Mouse (Mus musculus) fibroblast of lung, adult 2 months (primary cell): ENCODE results near the gene Anxa5.

Experiments
- DNase-seq: peaks from one replicate; pipeline ENCODE4 v3.0.0-alpha.2; 2011; ENCODE audit warnings: low read depth

The Anxa5 gene

DNA sequence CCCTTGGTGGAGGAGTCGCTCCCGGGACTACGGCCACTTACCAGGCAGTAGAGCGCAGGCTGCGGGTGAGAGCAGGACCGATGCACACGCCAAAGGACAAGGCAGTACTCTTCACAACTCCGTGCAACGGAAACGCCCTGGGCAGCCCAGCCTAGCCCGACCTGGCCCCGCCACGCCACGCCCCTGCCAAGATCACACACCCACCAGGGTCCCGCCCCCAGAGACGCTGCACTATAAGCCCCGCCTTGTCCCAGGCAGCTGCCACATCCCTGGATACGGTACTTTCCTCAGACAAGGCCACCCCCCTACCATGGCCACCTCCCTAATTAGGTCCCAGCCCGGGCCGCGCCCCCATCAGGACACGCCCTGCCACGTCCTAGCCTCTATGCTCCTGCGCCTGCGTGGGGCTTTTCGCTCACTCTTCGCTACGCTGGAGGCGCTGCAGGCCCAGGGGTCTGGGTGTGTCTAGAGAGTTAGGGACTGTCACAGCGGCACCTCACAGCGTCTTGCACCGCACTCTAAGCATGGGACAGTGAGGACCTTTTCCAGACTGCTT, at the start of gene Anxa5, which contains the start of gene 1810062G17Rik:
Anxa5 (minus strand) TSS at position 363 of the 556 bp plus-strand sequence.
1810062G17Rik (plus strand) TSS at position 406 of the 556 bp plus-strand sequence.
- DNase-seq: peak; percentile 96

DNA sequence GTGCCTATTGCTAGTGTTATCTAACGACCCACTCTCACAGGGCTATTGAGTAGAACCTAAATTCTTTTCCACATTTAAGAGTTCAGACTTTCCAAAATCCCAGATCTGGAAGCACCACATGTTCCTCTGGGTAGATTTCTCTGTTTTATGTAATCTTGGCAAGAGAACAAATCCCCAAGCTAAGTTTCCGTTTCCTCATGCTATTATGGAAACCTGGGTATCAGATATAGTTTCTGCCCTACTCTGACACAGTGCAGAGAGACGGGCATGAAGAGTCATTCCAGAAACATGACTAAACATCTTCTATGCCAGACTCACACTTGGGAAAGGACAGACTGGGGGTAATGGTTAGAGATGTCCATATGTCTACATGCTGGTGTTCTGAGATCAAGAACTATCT, 48.8 kb upstream of the Anxa5 start:
- DNase-seq: no peak

DNA sequence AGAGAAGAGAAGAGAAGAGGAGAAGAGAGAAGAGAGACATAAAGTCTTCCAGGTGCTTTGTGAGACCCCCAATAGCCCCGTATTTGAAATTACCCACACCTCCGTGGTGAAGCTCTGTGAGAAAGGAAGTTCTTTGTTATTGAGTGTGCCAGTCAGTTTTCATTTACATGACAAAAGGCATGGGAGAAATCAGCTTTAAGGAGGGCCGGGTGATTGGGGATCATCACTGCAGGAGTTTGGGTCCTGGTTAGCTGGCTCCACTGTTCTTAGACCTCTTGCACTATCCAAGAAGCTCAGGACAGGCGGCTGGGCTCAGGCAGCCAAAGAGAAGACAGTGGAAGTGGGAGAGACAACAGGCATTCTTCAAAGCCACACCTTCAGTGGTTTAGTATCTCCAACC, 46.4 kb upstream of the Anxa5 start:
- DNase-seq: no peak

DNA sequence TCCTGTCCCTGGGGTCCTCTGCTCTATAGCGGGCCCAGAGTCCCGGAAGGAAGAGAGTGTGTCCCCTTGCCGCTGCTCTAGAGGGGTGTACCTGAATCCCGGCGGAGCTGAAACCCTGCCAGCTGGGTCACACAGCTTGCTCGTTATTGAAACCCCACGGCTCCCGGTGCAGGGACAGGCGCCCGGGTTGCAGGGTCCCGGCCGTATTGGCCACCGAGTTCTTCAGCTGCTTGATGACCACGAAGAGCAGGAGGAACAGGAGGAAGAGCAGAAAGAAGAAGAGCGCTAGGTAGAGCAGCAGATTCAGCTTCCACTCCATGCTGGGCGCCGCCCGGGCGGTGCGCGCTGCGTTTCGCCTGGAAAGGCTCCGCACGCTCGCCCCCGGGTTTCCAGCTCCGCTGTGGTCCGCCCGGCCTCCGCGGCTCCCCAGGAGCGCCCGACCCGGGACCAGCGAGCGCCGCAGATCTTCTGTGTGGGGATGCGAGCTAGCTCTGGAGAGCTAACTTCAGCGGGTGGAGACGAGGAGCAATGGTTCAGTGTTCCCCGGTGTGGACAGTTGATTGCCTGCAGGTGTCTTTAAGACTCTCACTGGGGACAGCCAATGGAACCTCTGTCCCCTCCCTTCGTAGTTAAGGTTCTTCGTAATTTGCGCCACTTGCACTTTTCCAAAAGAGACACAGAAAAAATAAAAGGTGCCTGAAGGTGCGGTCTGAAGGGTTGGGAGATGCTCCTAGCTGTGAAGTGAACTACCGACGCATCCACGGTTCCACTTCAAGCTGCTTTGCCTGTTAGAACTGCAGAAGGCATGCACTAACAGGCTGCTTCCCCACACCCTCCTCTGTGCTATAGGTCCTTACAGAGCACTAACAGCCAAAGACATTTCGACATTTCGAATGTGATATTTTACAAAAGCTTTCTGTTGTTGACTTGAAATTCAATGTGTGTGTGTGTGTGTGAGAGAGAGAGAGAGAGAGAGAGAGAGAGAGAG, 45.7 kb upstream of the Anxa5 start, which contains the start of gene Gm11549:
Gm11549 (minus strand) TSS at position 741 of the 988 bp plus-strand sequence.
- DNase-seq: no peak

DNA sequence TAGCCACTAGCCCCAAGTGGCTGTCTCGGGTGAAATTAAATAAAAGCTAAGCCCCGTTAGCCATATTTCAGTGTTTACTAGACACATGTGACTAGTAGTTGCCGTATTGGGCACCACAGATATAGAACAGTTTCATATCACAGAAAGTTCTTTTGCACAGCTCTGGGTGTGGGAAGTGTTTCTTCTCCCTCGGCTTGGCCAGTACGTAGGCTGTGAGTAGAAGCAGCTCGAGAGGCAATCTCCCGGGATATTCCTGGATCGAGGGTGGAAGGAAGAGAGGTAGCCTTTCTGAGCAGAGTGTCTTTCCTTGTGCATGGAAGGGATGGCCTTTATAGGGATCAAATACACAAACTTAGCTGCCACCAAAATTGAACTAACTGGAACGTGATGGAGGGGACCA, 40.5 kb upstream of the Anxa5 start:
- DNase-seq: no peak

DNA sequence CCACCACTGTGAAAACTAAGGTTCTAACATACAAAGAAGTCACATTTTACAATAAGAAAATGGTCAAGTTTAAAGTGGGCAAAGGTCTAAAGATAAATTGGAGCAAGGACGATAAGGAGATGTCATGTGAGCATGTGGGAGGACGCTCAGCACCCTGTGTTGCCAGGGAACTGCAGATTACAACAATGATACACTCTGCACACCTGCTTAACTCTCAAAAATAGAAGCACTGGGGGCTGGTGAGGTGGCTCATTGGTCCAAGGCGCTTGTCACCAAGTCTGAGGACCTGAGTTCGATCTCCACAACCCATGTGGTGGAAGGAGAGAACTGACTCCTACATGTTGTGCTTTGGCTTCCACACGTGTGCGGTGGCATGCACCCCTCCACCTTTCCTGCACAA, 35.8 kb upstream of the Anxa5 start:
- no peak for DNase-seq

DNA sequence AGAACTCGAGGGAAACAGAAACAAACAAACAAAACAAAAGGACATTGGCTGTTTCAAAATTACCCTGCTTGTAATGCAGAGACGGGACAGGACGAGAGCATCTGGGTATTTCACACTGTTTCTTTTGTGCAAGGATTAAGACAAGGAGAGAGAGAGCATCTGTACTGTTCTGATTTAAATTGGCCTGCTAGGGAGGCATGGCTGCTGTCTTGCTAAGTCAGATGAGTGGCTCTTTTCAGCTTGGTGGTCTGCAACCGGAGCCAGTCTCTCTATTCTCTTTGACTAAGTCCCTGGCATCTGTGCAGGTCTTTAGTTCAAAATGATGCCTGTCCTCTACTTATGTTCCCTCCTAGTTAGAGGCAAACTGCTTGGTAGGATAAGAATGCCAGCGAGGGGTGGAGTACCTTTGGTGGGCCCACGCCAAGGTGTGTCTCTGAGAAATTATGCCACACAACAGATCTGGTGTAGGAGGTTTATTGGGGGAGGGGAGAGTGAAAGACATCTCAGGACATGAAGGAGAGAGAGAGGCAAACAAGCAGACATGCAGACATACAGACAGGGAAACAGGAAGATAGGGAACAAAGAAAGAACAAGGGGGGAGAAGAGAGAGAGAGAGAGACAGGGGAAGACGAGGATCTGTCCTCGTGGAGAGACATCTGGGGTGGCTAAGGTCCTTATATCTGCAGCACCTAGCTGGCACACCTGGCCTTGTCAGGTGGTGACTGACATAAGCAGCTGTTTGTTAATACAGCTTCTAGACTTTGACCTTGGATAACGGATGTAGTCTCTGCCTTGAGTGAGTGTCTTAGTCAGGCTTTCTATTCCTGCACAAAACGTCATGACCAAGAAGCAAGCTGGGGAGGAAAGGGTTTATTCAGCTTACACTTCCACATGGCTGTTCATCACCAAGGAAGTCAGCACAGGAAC, 30.4 kb upstream of the Anxa5 start:
- DNase-seq: no peak

DNA sequence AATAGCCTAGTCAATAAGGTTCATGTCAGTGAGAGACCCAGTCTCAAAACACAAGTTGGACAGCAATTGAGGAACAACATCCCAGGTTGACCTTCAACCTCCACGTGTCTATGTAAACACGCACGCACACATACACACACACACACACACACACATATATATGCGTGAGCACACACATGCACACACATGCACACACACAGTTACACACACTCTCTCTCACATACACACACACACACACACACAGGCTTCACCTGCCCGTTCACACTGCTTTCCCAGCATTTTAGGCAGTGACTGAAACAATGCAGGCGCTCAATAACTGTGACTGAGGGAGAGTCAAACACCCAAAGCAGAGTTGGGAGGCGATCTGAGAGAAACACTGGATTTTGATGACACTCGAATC, 29.6 kb upstream of the Anxa5 start:
- no peak for DNase-seq

DNA sequence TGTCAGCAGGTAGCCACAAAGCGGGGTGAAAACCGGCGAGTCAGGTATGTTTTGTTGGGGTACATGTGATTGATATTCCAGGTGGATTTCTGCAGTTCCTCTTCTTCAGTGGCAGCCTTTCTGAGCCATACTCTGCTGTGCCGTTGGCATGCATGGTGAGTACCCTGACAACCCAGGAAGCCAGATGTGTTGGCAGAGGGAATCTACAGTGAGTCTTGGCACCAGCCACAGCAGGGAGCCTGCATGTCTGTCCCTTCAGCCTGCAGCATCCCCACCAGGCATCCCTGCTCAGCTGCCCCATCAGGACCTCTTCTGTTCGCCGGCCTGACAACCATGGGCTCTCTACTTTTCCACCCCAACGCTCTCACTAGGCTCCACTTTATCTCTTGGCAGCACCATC, 25.9 kb upstream of the Anxa5 start:
- no peak for DNase-seq

DNA sequence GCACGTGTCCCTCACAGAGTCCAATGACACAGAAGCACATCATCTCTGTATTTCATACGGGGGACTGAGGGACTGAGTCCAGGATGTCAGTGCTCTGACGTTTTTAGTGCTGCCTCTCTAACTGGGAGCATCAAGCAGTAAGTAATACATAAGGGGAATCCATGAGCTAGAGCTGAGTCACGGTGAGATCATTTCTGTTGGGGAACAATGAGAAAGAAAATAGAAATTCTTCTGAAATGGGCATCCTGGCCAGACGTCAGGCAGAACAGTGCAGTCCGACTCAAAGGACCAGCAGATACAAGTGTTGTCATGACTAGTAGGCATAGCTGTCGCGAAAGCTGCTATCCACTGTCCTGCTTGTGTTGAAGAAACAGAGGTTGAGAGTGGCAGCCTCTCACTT, 25.3 kb upstream of the Anxa5 start:
- no peak for DNase-seq

DNA sequence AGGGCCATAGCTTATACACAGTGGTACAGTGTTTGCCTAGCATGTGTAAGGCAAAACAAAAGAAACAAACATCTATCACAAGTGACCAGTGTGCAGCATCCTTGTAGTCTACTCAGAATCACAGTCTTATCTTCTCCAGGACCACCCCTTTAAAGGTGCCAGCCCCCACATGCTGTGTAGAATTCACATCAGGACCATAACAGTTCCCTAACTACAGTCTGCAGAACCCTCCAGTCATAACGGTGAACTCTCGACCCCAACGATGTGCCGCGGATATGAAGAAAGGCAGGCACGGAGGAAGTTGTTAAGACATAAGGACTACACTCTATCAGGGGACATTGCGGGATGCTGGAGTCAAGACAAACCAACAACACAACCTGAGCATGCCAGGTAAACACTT, 23.7 kb upstream of the Anxa5 start:
- DNase-seq: no peak

DNA sequence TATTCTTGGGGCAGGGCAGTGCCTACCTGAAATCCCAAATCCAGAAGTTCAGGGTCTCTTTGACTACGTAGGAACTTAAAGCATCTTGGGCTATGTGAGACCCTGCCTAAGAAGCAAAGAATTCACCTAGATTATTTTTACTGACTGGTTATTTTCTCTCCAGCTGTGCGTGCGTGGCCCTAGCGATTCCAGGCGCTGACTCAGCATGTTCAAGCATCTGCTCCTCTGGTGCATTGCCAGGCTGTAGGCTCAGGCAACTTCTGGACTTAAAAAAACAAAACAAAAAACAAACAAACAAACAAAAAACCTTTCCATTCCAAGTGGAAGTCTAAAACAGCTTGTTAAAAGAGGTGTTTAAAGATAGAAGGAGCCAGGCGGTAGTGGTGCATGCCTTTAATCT, 22.5 kb upstream of the Anxa5 start:
- DNase-seq: no peak

DNA sequence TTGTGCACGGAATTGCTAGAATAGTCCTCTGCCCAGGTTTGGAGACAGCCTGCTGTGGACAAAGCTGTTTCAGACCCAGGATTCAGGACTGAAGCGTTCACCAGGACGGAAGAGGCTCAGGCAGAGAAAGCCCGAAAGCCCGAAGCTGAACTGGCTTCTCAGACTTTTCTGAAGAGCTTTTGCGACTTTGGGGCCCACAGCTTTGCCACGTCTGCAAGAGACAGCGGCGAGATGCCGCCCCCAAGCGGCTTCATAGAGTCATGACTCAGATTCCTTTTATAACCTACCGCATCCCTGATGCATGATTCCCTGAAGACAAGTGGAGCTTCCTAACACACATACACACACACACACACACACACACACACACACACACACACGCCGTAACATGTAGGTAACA, 21.1 kb upstream of the Anxa5 start:
- no peak for DNase-seq

DNA sequence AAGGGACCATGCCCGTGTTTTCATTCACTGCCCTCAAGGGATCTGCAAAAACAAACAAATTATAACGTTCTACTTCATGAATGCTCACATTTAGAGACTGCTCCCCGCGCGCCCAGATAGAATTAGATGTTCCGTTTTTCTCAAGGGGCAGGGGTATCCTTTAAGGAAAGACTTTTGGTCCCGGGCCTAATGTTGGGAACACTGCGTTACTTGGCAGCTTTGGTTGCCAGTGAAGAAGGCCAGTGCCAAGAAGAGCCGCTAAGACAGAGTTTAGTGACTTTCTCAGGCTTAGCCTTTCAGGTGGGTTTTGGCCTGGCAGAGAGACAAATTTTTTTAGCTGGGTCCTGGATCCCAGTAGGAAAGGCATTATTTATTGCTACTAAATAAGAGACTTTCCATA, 20.6 kb upstream of the Anxa5 start:
- DNase-seq: no peak

DNA sequence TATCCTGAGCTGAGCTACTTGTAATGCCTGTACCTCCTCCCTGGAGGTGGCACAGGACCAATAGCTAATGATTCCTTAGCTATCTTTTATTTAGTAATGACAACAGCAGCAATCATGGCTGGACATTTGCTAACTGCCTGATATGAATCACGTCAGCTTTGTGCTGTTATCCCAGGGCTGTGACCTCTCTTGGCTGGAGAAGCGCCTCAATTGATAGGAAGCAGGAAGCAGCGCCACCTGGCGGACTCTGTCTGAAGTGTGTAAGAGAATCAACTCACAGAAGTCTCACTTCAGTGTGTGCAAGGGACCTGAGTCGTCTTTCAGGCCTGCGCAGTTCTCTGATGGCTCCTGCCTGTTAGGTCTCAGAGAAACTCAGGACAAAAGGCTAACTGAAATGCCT, 19.7 kb upstream of the Anxa5 start:
- peak; percentile 73 for DNase-seq

DNA sequence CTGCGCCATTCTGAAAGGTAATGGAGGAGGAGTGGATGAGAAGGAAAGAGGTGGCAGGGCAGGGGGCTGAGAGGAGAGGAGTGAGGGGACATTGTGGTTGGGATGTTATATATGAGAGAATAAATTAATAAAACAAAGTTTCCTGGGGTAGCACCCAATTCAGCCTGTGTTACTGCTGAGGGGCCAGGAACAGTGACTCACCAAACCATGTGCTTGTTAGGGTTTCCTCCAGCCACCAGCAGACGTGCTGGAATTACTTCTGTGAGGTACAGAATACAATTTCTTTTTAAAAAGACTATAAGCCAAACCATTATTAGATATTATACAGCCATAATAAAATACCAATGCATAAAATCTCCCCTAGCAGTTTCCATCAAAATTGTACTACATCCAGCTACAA, 18.9 kb upstream of the Anxa5 start:
- DNase-seq: no peak

DNA sequence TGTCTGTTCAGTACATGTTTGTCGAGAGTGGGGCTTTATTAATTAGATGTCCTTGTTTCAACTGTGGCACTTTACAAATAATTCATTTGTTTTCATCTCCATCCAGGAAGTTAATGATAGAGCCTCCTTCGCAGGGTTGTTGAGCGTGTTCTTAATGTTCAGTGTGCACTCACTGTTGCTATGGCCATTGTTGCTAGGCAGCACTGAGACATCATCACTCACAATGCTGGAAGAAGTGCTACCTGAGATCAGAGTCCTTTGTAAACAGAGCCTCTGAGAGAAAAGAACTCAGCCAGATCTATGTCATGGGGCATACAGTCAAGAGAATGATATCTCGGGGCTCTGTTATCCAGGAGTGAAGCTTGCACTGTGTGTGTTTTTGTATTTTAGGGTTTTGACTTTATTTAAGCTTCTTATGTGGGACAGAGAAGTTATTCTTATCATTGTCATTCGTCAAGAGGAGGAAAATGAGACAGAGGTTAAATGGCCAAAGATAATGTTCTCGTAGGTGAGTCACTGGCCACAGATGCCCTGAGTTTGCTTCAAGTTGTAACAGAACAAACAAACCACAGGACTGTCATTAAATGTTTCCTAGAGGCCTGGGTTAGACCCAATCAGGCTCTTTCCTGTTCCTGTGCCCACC, 18.1 kb upstream of the Anxa5 start:
- no peak for DNase-seq

DNA sequence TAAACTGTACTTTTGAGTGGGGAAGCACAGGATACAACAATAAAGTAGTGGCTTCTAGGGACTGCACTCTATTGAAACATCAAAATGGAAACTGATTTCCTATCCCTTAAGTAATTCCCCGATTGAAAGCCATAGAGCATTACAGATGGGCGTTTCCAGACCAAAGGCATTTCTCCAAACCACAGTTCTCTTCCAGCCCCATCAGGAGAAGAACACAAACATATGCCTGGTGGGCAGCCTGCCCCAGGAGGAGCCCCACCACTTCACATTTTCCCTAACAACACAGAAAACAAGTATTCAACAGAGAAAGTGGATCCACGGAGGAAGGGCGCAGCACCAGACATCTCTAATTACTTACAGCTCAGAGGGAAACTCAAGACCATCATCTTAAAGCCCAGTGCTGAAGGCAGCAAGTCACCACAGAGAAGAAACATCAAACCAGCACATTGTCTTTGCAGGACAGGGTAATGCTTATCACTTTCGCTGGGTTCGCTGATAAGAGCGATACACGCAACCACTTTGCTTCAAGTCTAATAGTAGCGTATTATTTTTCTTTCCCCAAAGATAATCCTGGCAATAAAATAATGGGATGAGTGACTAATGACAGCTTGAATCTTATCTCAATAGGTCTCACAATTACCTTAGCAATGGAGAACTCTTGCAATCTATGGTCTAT, 17.2 kb upstream of the Anxa5 start:
- DNase-seq: no peak

DNA sequence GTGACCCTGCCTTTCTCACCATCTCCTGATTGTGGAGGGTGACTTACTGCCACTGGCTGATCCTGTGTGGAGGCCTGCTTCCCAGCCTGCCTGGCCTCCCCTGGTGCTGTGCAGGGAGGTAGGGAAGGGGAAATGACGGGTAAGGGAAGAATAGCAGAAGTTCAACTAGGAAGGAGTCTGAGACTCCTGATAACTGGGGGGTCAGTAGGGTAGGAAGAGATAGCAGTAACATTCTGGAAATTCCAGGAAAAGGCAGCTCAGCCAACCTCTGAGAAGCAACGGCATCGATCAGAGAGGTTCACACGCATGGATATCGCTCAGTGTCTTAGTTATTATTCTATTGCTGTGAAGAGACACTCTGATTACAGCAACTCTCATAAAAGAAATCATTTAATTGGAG, 15.8 kb upstream of the Anxa5 start:
- no peak for DNase-seq

DNA sequence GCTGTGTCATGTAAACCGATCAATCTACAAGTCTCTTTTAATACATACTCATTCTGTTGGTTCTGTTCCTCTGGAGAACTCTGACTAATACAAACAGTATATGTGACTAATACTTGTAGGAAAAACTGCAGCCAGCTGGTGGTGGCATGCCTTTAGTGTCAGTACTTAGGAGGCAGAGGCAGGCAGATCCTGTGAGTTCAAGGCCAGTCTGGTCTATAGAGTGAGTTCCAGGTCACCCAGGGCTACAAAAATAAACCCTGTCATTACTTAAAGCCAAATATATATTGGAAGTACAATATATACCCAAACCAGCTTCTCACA, 13.9 kb upstream of the Anxa5 start:
- no peak for DNase-seq

DNA sequence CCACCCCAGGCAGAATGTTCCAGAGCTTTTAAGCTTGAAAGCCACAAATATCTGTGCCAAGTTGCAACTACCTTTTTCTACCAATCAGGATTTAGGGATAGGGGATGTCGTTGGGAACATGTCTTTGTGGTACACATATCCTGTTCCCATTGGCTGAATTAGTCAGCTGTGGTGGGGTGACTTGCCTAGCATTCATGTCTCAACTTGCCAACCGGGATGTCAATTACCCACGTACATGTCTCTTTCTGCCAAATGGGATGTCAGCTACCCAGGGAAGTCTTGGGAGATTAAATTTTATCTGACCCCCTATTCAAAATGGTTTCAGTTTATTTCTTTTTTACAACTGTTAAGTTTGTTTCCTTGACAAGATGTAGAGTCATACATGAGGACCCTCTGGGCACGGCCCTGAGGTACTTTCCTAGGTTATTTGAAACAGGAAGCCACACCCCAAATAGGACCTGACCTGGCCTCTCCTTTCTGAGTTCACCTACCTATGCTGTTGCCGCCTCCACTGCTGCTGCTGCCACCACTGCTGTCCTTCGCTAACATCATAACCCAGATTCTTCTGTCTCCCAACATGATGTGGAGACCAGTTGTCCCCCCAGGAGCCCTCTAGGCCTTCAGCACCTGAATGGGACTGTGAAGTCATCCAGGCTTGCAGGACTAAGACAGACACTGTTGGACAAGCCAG, 13.3 kb upstream of the Anxa5 start:
- DNase-seq: no peak
